Mouse (Mus musculus) heart, adult 9 months (tissue): Measurements from ENCODE around the gene Rcbtb1.
"Not testable (repeated sequence)": the region's sequence is repeated elsewhere in the genome, so short reads cannot be mapped to it uniquely, and the experiment has no call there.

Experiments
- DNase-seq, 2 experiments: peaks; one replicate each; pipeline ENCODE4 v3.0.0; 2022; ENCODE audit warnings: low spot score in 2 of 2

Rcbtb1 gene

DNA sequence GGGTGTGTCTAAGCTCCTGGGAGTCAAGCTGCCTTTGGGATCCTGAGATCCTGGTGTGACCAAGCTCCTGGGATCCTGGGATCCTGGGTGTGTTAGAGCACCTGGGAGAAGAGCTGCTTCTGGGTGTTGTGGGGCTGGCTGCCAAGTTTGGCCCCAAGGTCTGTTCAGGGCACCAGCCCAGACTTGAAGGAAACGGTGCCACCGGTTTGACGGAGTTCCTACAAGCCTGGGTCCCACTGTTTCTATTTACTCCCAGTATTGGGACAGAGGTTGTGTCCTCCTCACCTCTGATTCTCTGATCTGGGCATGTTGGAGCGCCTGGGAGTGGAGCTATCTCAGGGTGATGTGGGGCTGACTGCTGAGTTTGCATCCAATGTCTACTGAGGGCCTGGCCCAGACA is 74.0 kb downstream of the Rcbtb1 start:
- DNase-seq: not testable (repeated sequence)
